Mouse (Mus musculus) ES-Bruce4 (cell line): Measurements from ENCODE around the gene Plekhg5.

Experiments used
- CTCF ChIP-seq: IDR thresholded peaks from one replicate; pipeline ENCODE4 v1.8.1; 2011; ENCODE audit warnings: low read depth, low read length
- EP300 ChIP-seq: IDR thresholded peaks from 2 replicates; pipeline ENCODE4 v1.6.1; 2011; ENCODE audit warnings: low read depth, low read length; ENCODE audit not compliant: insufficient read depth
- POLR2A ChIP-seq: IDR thresholded peaks from one replicate; pipeline ENCODE4 v1.8.1; 2011; ENCODE audit warnings: low read length; ENCODE audit not compliant: insufficient read depth

DNA sequence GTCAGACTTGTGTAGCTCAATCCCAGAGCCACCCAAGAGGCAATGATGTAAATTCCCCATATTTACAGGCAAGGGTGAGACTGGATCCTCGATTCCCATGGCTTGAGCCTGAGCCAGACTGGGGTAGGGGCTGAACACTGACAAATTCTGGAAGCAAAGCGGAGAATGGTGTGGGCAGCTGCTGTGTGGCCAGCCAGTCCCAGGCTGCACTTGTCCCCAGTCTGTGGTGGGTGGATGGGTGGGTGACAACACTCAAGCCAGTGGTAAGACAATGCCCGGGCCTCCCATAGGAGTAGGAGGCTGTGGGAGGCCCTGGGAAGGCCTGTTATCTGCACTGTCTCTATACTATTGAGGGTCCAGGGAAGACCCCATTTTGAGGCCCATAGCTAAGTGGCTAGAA, 3.1 kb upstream of the Plekhg5 start:
- no peak for TF ChIP-seq EP300
- no peak for TF ChIP-seq POLR2A
- no peak for TF ChIP-seq CTCF
